Mouse (Mus musculus) hindbrain, embryonic 10.5 days (tissue): ENCODE measurements around the gene Mcu. TPM values are rescaled to one million over a fixed set of nuclear protein-coding genes. Genes with fewer than 3 reads are reported as not detected.

ENCODE experiments used
- DNase-seq: peaks from one replicate; pipeline ENCODE4 v3.0.0-alpha.2; 2017; ENCODE audit warnings: low spot score
- H3K27ac ChIP-seq: fragments of 300-500 bp; sonication (generic); 2 replicates; pipeline ENCODE4 v1.5.1; 2016; ENCODE audit warnings: mild to moderate bottlenecking, moderate library complexity
- H3K27me3 ChIP-seq: fragments of 300-500 bp; sonication (generic); 2 replicates; pipeline ENCODE4 v1.6.1; 2016; ENCODE audit warnings: mild to moderate bottlenecking; ENCODE audit not compliant: poor library complexity, insufficient read depth, severe bottlenecking
- H3K36me3 ChIP-seq: fragments of 300-500 bp; sonication (generic); 2 replicates; pipeline ENCODE4 v1.6.1; 2016; ENCODE audit warnings: mild to moderate bottlenecking, moderate library complexity
- H3K4me1 ChIP-seq: fragments of 300-500 bp; sonication (generic); replicated peaks from 2 replicates; pipeline ENCODE4 v1.6.1; 2016; ENCODE audit warnings: mild to moderate bottlenecking
- H3K4me3 ChIP-seq: fragments of 300-500 bp; sonication (generic); 2 replicates; pipeline ENCODE4 v1.5.1; 2016; ENCODE audit warnings: mild to moderate bottlenecking, moderate library complexity
- H3K9me3 ChIP-seq: fragments of 300-500 bp; sonication (generic); 2 replicates; pipeline ENCODE4 v1.6.1; 2016; ENCODE audit warnings: mild to moderate bottlenecking, moderate library complexity
- WGBS: fragments of 180-500 bp; shearing (Covaris S2); methylation state at CpG from one replicate; pipeline ENCODE4 v1.1.7; 2016; 5-methylcytosine and 5-hydroxymethylcytosine counted together
- polyA plus RNA-seq: library from polyadenylated mRNA; unstranded; fragments of >200 nt; fragmentation: Nextera tagmentation; extraction: Ambion mirVana; gene quantifications from 2 replicates; pipeline ENCODE4 v1.2.1, GENCODE M21; 2016

The Mcu gene
- polyA plus RNA-seq, 1 experiment from 2014 or later = 18.6 TPM

- H3K36me3 ChIP-seq = peaks cover 10% of the 10 kb centered on the region
- DNase-seq = no peak
- H3K27ac ChIP-seq = no peak overlapping the region
- WGBS = 86% methylated on average over 8 of the region's 8 CpGs
- H3K4me1 ChIP-seq = no peaks in the 10 kb centered on the region
- peaks cover 8% of the 10 kb centered on the region; the same call in 1 of the 2 replicates for H3K9me3 ChIP-seq
- H3K4me3 ChIP-seq = no peak overlapping the region
- no peaks in the 10 kb centered on the region for H3K27me3 ChIP-seq
These were observed 125.6 kb downstream of the Mcu start for GRCm38 (mm10) chr10:59490920-59491319.

DNA sequence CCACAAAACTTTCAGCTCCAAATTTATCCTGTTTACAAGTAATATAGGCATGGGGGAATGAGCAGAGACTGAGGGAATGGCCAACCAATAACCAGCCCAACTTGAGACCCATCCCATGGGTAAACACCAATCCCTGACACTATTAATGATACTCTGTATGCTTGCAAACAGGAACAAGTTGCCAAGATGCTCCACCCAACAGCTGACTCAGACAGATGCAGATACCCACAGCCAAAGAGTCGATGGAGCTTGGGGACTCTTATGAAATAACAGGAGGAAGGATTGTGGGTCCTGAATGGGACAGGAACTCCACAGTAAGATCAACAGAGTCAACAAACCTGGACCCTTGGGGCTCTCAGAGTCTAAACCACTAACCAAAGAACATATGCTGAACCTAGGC is 127.1 kb downstream of the Mcu start:
- Histone ChIP-seq H3K27ac (no peak overlapping the region), H3K4me1 (no peaks in the 10 kb centered on the region), H3K27me3 (no peaks in the 10 kb centered on the region), H3K4me3 (no peak overlapping the region), H3K36me3 (peaks cover 10% of the 10 kb centered on the region), H3K9me3 (peaks cover 8% of the 10 kb centered on the region; the same call in 1 of the 2 replicates)
- 81% methylated on average over 1 of the region's 1 CpGs for WGBS
- no peak for DNase-seq

GRCm38 (mm10) chr10:59487351-59487750 is 129.1 kb downstream of the Mcu start:
- H3K27ac ChIP-seq = no peak overlapping the region
- 82% methylated on average over 2 of the region's 2 CpGs for WGBS
- H3K36me3 ChIP-seq = peaks cover 10% of the 10 kb centered on the region
- no peak overlapping the region for H3K4me3 ChIP-seq
- H3K27me3 ChIP-seq = no peaks in the 10 kb centered on the region
- H3K4me1 ChIP-seq = no peaks in the 10 kb centered on the region
- no peak for DNase-seq
- H3K9me3 ChIP-seq = peaks cover 8% of the 10 kb centered on the region; the same call in 1 of the 2 replicates

- Histone ChIP-seq H3K9me3 (no peaks in the 10 kb centered on the region), H3K27ac (no peak overlapping the region), H3K4me3 (no peak overlapping the region), H3K4me1 (no peaks in the 10 kb centered on the region), H3K36me3 (peaks cover 6% of the 10 kb centered on the region; the same call in 1 of the 2 replicates), H3K27me3 (no peaks in the 10 kb centered on the region)
- DNase-seq = no peak
- 85% methylated on average over 6 of the region's 6 CpGs for WGBS
These were observed 132.2 kb downstream of the Mcu start for GRCm38 (mm10) chr10:59484318-59484717.

- DNase-seq = no peak
- H3K9me3 ChIP-seq = peaks cover 13% of the 10 kb centered on the region; the same call in 1 of the 2 replicates
- no peak overlapping the region for H3K4me3 ChIP-seq
- H3K4me1 ChIP-seq = no peaks in the 10 kb centered on the region
- H3K36me3 ChIP-seq = no peaks in the 10 kb centered on the region
- 93% methylated on average over 5 of the region's 5 CpGs for WGBS
- H3K27ac ChIP-seq = no peak overlapping the region
- H3K27me3 ChIP-seq = no peaks in the 10 kb centered on the region
These were observed 135.1 kb downstream of the Mcu start for GRCm38 (mm10) chr10:59481381-59481780.

DNA sequence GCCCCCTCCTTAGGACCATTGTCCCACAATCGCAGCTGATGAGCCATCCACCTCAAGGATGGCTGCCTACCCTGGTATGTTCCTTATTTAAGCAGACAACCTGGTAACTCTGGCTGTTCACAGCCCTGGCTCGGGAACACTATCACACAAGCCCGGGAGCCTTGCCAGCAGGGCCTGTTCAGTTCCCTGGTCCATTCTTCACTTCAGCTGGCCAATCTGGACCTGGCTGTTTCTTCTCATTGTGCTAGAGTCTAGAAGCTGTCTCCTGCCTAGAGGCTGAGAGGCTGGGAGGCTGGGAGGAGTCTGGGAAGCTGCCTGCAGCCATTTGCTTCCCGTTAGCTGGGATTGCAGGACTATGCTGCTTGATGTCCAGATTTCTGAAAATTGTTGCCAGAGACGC is 146.0 kb downstream of the Mcu start:
- Histone ChIP-seq H3K4me1 (peaks cover 3% of the 10 kb centered on the region), H3K4me3 (no peak overlapping the region), H3K27me3 (no peaks in the 10 kb centered on the region), H3K27ac (no peak overlapping the region; the same call in 1 of the 2 replicates), H3K36me3 (no peaks in the 10 kb centered on the region), H3K9me3 (no peaks in the 10 kb centered on the region)
- no peak for DNase-seq
- WGBS = 82% methylated on average over 5 of the region's 5 CpGs

DNA sequence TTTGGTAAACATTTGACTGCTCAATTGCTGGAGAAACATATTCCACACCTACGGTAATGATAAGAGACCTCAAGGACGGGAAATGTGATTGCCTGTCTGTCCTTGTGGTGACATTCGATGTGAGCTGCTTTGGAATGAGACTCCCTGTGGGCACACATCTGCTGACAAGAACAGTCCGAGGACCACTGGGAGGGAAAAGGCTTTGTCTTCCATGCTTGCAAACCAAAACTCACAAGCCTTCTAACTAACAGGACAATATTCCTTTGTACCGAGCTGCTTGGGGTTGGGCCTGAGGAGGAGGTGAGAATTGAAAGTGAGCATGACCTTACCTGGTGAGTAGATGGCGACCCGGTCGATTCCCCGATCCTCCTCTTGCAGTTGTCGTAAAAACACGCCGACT is 149.2 kb downstream of the Mcu start:
- no peak overlapping the region for H3K4me3 ChIP-seq
- peaks cover 3% of the 10 kb centered on the region for H3K4me1 ChIP-seq
- no peaks in the 10 kb centered on the region for H3K36me3 ChIP-seq
- H3K9me3 ChIP-seq = no peaks in the 10 kb centered on the region
- no peaks in the 10 kb centered on the region for H3K27me3 ChIP-seq
- no peak for DNase-seq
- 83% methylated on average over 12 of the region's 12 CpGs for WGBS
- H3K27ac ChIP-seq = no peak overlapping the region

DNA sequence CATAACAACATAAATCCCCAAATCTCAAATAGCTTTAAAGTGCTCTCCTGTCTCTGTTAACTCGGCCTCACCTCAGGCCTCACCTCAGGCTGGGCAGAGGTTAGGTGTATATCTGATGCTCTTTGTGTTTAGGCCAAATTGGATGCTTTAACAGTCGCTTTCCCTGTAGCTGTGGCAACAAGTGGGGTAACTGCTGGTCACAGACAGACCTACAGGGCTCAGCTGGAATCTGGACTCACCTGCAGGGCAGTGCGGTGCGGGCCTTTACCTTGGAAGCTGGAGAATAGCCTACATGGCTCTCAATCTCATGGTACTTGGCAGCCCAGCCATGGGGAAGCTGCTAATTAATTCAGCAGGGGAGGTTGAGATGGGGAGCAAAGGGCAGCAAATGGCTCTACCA is 149.9 kb downstream of the Mcu start:
- WGBS = 83% methylated on average over 4 of the region's 4 CpGs
- H3K36me3 ChIP-seq = no peaks in the 10 kb centered on the region
- H3K27me3 ChIP-seq = no peaks in the 10 kb centered on the region
- no peak overlapping the region for H3K27ac ChIP-seq
- peaks cover 3% of the 10 kb centered on the region for H3K4me1 ChIP-seq
- H3K4me3 ChIP-seq = no peak overlapping the region
- no peak for DNase-seq
- no peaks in the 10 kb centered on the region for H3K9me3 ChIP-seq

GRCm38 (mm10) chr10:59465546-59465945 is 150.9 kb downstream of the Mcu start:
- no peak for DNase-seq
- H3K4me1 ChIP-seq = peaks cover 3% of the 10 kb centered on the region
- H3K27ac ChIP-seq = no peak overlapping the region
- H3K4me3 ChIP-seq = no peak overlapping the region
- WGBS = 80% methylated on average over 3 of the region's 3 CpGs
- H3K36me3 ChIP-seq = no peaks in the 10 kb centered on the region
- no peaks in the 10 kb centered on the region for H3K9me3 ChIP-seq
- no peaks in the 10 kb centered on the region for H3K27me3 ChIP-seq

- no peak overlapping the region for H3K4me3 ChIP-seq
- H3K9me3 ChIP-seq = no peaks in the 10 kb centered on the region
- no peaks in the 10 kb centered on the region for H3K36me3 ChIP-seq
- H3K4me1 ChIP-seq = peaks cover 8% of the 10 kb centered on the region
- no peak overlapping the region for H3K27ac ChIP-seq
- no peak for DNase-seq
- no peaks in the 10 kb centered on the region for H3K27me3 ChIP-seq
- 91% methylated on average over 6 of the region's 6 CpGs for WGBS
These were observed 154.2 kb downstream of the Mcu start for GRCm38 (mm10) chr10:59462307-59462706.

- DNase-seq = no peak
- Histone ChIP-seq H3K9me3 (no peaks in the 10 kb centered on the region), H3K4me3 (no peak overlapping the region), H3K4me1 (0 out of 2 replicates have a peak, but pooled peaks cover 5% of the 10 kb centered on the region), H3K27me3 (no peaks in the 10 kb centered on the region), H3K27ac (no peak overlapping the region), H3K36me3 (no peaks in the 10 kb centered on the region; the same call in 1 of the 2 replicates)
- 89% methylated on average over 12 of the region's 12 CpGs for WGBS
These were observed 156.7 kb downstream of the Mcu start for GRCm38 (mm10) chr10:59459767-59460166.

DNA sequence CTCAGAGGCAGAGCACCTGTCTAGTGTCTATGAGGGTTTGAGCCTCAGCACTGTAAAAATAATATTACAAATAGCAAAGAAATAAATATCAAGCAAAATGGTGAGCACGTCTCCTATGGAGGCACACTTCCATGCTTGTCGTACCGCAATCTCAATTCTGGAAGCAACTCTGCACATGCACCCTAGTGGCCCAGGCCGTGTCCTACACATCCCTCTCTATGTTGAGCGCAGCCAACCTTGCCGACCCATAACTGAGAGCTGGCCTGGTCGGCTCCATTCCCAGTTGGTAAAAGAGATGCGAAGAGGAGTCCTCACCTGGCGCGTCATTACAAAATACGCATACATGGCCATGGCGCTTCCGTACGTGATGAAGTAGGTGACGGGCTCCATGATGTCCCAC is 161.9 kb downstream of the Mcu start:
- 0 out of 2 replicates have a peak, but pooled peaks cover 3% of the 10 kb centered on the region for H3K4me1 ChIP-seq

GRCm38 (mm10) chr10:59451839-59452238 is 164.7 kb downstream of the Mcu start:
- no peaks in the 10 kb centered on the region for H3K27me3 ChIP-seq
- H3K9me3 ChIP-seq = no peaks in the 10 kb centered on the region
- H3K27ac ChIP-seq = no peak overlapping the region
- no peak for DNase-seq
- no peaks in the 10 kb centered on the region for H3K4me1 ChIP-seq
- 53% methylated on average over 5 of the region's 5 CpGs for WGBS
- no peak overlapping the region for H3K4me3 ChIP-seq
- peaks cover 3% of the 10 kb centered on the region; the same call in 1 of the 2 replicates for H3K36me3 ChIP-seq

More for the DNA sequence above, 161.9 kb downstream of the Mcu start:
- Histone ChIP-seq H3K4me3 (no peak overlapping the region), H3K27ac (no peak overlapping the region), H3K36me3 (peaks cover 3% of the 10 kb centered on the region; the same call in 1 of the 2 replicates), H3K27me3 (no peaks in the 10 kb centered on the region), H3K9me3 (no peaks in the 10 kb centered on the region)
- 94% methylated on average over 15 of the region's 15 CpGs for WGBS
- DNase-seq = no peak

DNA sequence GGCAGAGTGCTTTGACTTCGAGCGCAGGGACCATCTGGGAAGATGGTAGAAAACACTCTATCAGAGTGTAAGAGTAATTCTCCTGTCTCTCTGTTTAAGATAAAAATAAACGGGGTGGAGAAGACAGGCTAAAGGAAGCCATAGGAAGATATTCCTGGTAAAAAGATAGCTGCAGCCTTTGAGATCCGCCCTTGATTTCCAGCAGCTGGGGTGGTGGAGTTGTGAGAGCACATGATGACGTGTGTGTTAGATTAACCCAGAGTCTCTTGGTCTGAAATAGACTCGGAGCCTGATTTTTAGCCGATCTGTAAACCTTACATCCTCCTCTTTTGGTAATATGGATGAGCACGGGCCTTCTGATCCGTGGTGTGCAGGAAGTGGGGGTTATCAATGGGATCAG is 168.9 kb downstream of the Mcu start:
- no peak for DNase-seq
- WGBS = 86% methylated on average over 9 of the region's 9 CpGs
- no peaks in the 10 kb centered on the region for H3K27me3 ChIP-seq

More for the DNA sequence above, 168.9 kb downstream of the Mcu start:
- Histone ChIP-seq H3K4me1 (peaks cover 26% of the 10 kb centered on the region), H3K27ac (no peak overlapping the region), H3K9me3 (no peaks in the 10 kb centered on the region), H3K36me3 (0 out of 2 replicates have a peak, but pooled peaks cover 3% of the 10 kb centered on the region), H3K4me3 (no peak overlapping the region)
